Mouse (Mus musculus): ENCODE measurements around the gene Tspan4.

Tspan4 gene

DNA sequence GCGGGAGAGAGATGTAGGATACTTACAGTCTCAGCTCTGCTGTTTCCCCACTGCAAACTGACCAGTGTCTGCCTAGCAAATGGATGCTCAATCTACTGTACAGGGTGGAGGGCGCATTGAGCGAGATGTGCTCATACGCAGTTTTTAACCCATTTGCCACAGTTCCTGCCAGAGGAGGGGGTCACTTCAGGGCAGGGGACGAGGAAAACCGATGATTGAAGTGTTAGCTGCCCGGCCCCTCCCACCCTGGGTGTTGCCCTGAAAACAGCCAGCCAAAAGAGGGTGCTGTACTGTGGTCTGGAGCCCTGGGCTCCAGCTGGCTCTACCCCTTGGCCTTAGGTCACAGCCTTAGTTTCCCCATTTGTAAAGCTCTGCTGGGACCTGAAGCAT is 1.9 kb downstream of the Tspan4 start:
- 21% methylated on average over 7 of the region's 7 CpGs for WGBS

GRCm38 (mm10) chr7:141477578-141478269 is 2.7 kb downstream of the Tspan4 start:
- 55% methylated on average over 4 of the region's 4 CpGs for WGBS

DNA sequence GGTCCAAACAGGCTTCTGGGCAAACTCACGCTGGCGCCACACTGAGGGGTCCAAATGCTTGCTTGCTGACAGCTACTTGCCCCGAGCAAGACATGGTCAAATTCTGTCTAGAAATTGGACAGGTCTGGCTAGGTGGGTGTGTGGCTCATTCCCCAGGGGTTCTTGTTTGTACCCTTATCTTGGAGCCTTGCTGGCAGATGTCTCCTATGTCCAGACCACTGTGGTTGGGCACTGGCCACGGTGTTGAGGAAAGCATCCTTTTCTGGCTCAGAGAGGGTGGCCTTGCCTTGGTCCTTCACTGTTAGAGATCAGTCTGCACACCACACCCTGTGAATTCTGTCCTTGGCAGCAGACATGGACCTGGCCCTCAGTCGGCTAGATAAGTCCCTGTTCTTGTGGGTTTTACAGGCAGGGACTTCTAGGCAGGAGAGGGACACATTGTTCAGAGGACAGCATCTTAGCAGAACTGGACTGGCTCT is 3.3 kb downstream of the Tspan4 start:
- WGBS = 74% methylated on average over 5 of the region's 5 CpGs

GRCm38 (mm10) chr7:141480842-141481497 is 5.9 kb downstream of the Tspan4 start:
- WGBS = 9% methylated on average over 10 of the region's 10 CpGs

DNA sequence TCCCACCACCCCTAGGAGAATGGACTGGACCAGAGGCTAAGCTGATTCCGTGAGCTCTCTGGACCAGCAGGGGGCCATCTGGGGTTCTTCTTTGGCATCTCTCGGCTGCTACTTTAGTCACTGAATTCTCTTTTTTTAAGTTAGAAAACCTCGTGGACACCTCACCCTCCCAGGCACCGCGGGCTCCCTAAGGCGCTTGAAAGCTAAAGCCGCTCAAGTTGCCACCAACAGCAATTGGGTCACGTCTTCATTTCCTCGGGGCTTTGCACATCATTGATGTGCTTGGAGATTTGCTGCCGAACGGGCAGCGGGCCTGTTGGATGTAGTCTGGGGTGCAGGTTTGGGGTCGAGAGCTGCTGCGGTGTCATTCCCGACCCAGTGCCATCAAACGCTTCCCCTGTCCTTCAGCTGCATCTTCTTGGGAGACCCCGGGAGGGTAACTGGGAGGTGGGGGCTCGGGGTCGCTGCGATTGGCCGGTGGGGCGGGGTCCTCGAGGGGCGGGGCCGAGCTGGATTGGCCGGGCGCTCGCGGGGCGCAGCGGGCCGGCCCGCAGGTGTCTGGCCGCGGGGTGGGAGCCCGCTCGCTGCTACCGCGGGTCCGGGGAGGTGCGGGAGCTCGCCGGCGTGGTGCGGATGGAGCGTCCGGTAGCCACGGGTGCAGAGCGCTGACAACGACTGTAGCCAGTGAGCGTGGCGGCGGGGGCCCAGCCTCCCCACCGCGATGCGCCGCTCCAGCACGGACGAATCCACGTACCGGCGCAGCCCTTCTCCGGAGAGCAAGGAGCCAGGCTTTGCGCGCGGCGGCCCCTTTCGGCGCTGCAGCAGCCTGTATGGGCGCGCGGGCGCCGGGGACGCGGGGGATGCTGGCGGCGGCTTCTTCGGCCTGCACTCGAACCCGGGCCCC is 6.7 kb downstream of the Tspan4 start:
- 3% methylated on average over 81 of the region's 81 CpGs for WGBS

DNA sequence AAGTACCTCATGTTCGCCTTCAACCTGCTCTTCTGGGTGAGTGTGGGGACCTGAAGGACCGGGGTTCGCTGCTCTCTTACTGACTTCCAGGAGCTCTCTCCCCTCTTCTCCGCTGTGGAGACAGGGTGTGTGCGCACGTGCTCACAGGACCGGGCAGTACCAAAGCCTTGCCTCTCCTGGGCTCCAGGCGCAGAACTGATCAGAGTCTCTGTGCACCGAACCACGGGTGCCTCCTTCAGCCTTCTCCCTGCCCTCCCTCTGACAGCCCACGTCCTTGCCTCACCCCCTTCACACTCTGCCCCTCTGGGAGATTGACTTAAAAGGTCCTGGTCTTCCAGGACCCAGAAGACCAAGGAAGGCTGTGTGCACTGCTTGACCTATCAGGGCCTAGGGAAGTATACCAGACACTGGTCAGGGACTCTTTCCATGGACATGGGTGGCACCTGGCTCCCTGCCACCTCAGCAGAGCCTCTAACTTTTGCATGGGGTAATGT is 7.5 kb downstream of the Tspan4 start:
- 26% methylated on average over 11 of the region's 11 CpGs for WGBS

GRCm38 (mm10) chr7:141483114-141483653 is 8.1 kb downstream of the Tspan4 start:
- 70% methylated on average over 6 of the region's 6 CpGs for WGBS

- 86% methylated on average over 5 of the region's 5 CpGs for WGBS
These were observed 9.4 kb downstream of the Tspan4 start for GRCm38 (mm10) chr7:141484186-141485120.

DNA sequence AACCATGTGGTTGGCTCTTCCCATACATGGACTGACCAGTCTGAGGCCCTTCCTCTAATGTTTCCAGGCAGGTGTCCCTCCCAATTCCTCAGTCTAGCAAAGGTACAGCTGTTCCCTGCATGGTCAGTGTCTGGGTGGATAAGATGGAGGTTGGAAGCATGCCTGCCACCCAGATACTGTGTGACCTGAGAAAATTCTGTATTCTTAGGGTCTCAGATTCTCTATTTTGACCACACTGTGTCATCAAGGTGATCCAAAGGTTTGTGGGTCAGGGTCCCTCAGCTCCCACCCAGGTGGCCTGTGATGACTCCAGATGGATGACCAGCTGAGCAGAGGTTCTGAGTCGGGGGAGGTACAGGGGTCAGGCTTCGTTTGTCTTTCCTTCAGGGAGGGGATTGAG is 10.1 kb downstream of the Tspan4 start:
- 87% methylated on average over 2 of the region's 2 CpGs for WGBS

DNA sequence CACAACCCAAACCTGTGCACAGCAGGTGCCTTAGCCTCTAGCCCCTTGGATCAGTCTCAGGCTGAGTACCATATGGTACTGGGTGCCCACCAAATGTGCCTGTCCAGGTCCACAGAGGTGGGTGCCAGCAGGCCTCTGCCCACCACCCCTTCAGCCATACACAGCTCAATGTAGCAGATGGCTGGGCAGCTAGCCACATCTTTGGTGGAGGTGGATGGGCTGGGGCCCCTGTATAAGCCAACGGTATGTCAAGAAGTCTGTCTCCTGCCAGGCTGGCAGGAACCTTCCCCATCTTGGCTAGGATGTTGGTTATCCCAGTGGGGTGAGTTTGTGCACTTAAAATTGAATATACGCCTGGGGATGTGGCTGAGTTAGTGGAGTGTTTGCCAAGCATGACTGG is 10.6 kb downstream of the Tspan4 start:
- 36% methylated on average over 2 of the region's 2 CpGs for whole genome bisulfite sequencing

- 86% methylated on average over 1 of the region's 1 CpGs for WGBS
These were observed 11.2 kb downstream of the Tspan4 start for GRCm38 (mm10) chr7:141486239-141486638.

- WGBS = 78% methylated on average over 7 of the region's 7 CpGs
These were observed 12.1 kb downstream of the Tspan4 start for GRCm38 (mm10) chr7:141487141-141487540.

- 91% methylated on average over 2 of the region's 2 CpGs for WGBS
These were observed 16.1 kb downstream of the Tspan4 start for GRCm38 (mm10) chr7:141491151-141491550.

GRCm38 (mm10) chr7:141492738-141493137 is 17.7 kb downstream of the Tspan4 start:
- WGBS = 86% methylated on average over 5 of the region's 5 CpGs

GRCm38 (mm10) chr7:141493729-141494128 is 18.7 kb downstream of the Tspan4 start:
- WGBS = 74% methylated on average over 1 of the region's 1 CpGs

DNA sequence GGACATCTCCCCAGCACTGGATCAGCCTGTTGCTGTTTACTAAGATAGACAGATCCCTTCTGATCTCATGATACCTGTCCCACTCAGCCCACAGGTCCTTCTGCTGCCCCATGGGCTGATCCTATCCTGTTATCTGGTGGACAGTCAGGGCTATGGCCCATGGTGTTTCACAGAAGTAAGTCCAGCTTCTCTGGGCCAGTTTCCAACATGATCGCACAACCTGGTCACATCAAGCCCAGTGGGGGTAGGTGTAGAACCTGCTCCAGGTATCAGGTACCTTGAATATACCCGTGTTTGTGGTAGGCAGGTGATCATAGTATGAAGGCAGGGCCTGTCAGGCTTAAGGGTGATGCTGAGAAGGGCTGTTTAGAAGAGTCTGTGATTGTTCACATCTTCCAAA is 20.3 kb downstream of the Tspan4 start:
- 87% methylated on average over 2 of the region's 2 CpGs for WGBS

DNA sequence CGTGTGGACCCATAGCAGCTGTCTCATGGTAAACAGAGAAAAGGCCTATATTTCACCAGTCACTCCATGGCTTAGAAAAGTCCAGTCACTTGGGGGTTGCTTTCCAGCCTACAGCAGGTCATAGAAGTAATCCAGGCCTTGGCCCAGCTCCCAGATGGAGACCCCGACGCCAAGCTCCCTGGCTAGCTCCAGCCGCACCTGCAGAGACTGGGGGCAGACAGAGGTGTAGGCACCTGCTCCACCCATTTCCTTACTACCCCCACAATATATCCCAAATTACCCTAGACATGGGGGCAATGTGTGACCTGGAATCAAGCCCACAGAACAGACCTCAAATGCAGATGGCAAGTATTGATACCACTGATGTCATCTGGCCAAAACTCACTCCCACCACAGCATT is 20.9 kb downstream of the Tspan4 start:
- WGBS = 83% methylated on average over 4 of the region's 4 CpGs

- WGBS = 84% methylated on average over 3 of the region's 3 CpGs
These were observed 22.6 kb downstream of the Tspan4 start for GRCm38 (mm10) chr7:141497600-141497999.

- 84% methylated on average over 7 of the region's 7 CpGs for WGBS
These were observed 26.9 kb downstream of the Tspan4 start for GRCm38 (mm10) chr7:141501820-141502555.

- 84% methylated on average over 5 of the region's 5 CpGs for WGBS
These were observed 27.5 kb downstream of the Tspan4 start for GRCm38 (mm10) chr7:141502556-141502905.
